Mouse (Mus musculus): ENCODE results near the gene Msantd1.

DNA sequence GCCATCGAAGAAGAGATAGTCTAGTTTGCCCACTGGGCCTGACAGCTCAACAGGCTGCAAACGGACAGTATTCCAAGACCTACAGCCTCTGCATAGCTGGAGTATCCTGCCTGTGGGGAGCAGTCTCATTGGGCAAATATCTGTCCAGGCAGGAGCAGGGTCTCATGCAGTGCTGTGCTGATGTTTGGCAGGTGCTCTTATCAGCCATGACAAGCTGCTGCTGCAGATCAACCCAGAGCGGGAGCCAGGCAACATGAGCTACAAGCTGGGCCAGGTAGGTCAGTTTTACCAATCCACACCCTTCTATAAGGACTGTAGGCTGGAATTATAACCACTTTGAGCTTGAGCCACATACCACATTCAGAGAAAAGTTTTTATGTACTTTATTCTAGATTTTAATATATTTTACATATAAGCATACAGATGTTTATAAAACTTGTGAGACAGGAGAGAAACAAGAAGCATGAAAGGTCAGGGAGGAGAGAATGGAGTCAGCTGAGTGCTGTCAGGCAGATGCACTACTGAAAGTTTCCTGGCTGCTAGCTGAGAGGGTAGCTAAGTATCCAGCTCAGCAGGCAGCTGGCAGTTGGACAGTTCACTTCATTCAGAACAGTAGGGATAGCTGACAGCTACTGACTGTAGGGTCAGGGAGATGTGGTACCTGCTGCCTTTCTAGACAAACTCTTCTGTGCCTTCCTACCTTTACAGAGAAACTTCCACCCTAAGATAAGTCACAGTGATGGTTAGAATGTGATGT is 10.9 kb upstream of the Msantd1 start:
- TF ChIP-seq CTCF (IDR thresholded peaks at IDR 0.05; ENCODE audit: low read depth) (no peak), EP300 (IDR thresholded peaks at IDR 0.05; ENCODE audit: low read depth) (no peak)

All from heart, postnatal 0 days (tissue).